Mouse (Mus musculus) brain, embryonic 14.5 days (tissue): ENCODE measurements around the gene Cenpa. TPM values are rescaled to one million over a fixed set of nuclear protein-coding genes. Genes with fewer than 3 reads are reported as not detected.

Experiments used
- DNase-seq: peaks from one replicate; pipeline ENCODE4 v3.0.0-alpha.2; 2011; ENCODE audit warnings: low read depth
- CTCF ChIP-seq: fragments of 200-500 bp; IDR thresholded peaks from 2 replicates; pipeline ENCODE4 v1.5.1; 2012; ENCODE audit warnings: inconsistent platforms, mild to moderate bottlenecking, moderate library complexity, borderline replicate concordance; ENCODE audit not compliant: insufficient read depth, insufficient read length; ENCODE audit errors: extremely low read depth
- POLR2A ChIP-seq: fragments of 200-500 bp; IDR thresholded peaks from 2 replicates; pipeline ENCODE4 v1.6.1; 2012; ENCODE audit warnings: mild to moderate bottlenecking, inconsistent platforms, borderline replicate concordance; ENCODE audit not compliant: poor library complexity, insufficient read depth, insufficient read length, severe bottlenecking; ENCODE audit errors: extremely low read depth
- polyA plus RNA-seq: library from polyadenylated mRNA; depleted of rRNA; stranded (reverse); fragments of >200 nt; gene quantifications from 2 replicates; pipeline ENCODE4 v1.2.3, GENCODE M21; 2012

Cenpa gene
- polyA plus RNA-seq, 1 experiment, result 55.9 TPM

- TF ChIP-seq POLR2A (no peak), CTCF (no peak)
- DNase-seq, result no peak
These were observed 41.2 kb upstream of the Cenpa start for GRCm38 (mm10) chr5:30625379-30625778.

- no peak for DNase-seq
- TF ChIP-seq CTCF (no peak), POLR2A (no peak)
These were observed 40.1 kb upstream of the Cenpa start for GRCm38 (mm10) chr5:30626331-30627105.

- TF ChIP-seq CTCF (no peak), POLR2A (no peak)
- DNase-seq, result no peak
These were observed 38.1 kb upstream of the Cenpa start for GRCm38 (mm10) chr5:30628511-30628910.

DNA sequence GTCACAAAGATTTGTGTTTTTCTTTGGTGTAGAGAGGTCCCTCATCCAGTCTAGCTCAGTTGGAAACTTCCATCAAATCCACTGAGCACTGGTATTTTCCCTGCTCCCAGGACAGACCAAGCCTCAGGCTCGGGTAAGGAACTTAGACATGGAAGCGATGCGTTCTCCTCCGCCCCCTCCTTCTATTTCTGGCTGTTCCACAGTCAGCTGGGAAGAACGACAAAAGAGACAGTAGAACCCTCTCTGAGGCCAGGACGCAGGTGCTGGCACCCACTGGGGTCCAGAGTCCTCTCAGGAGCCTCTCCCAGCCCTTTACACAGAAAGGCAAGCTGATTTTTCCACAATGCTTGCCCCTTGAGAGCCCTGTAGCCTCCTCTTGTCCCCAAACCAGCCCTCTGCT, 36.2 kb upstream of the Cenpa start:
- TF ChIP-seq POLR2A (no peak), CTCF (no peak)
- DNase-seq, result no peak

DNA sequence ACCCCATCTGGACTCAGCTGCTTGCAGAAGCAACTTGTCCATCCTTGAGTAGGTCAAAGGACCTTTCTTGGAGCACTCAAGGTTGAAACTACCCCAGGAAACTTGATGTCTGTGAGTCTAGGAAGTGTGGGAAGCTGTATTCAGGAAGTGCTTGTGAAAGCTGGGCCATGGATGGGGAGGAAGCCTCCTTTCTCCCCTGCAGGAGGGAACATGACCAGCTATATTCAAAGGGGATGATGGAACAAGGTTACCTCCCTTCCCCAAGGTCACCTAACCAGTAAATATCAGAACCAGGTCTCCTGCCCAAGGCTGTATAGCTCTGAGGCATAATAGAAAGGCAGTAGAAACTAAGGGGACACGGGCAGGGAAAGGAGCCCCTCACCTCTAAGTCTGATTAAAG, 34.4 kb upstream of the Cenpa start:
- TF ChIP-seq CTCF (no peak), POLR2A (no peak)

GRCm38 (mm10) chr5:30636994-30637393, 29.6 kb upstream of the Cenpa start:
- DNase-seq, result no peak
- no peak for TF ChIP-seq CTCF
- TF ChIP-seq POLR2A, result no peak

More for the DNA sequence above, 34.4 kb upstream of the Cenpa start:
- DNase-seq, result no peak

- peak; percentile 77 for DNase-seq
- no peak for TF ChIP-seq POLR2A
- peak; percentile 79 for TF ChIP-seq CTCF
These were observed 28.5 kb upstream of the Cenpa start for GRCm38 (mm10) chr5:30638041-30638440.

GRCm38 (mm10) chr5:30643477-30644179, 22.9 kb upstream of the Cenpa start:
- no peak for TF ChIP-seq POLR2A
- TF ChIP-seq CTCF, result no peak
- DNase-seq, result no peak

DNA sequence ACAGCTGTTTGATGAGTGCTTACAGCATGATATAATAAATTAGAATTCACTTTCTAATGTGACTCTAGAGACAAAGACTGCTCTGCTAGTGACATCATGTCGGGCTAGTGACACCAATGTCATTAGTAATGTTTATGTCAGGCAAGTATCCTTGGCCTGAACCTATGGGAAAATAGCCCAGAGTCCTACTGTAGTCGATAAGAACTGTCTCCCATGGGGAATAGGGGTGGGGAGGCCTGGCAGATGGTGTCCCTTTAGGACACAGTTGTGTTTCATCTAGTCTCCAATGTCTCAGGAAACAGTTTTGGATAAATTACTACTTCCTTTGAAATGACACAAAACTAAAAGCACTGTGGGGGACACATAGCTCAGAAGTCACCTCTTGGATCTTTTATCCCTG, 20.5 kb upstream of the Cenpa start:
- TF ChIP-seq POLR2A (no peak), CTCF (no peak)
- no peak for DNase-seq

DNA sequence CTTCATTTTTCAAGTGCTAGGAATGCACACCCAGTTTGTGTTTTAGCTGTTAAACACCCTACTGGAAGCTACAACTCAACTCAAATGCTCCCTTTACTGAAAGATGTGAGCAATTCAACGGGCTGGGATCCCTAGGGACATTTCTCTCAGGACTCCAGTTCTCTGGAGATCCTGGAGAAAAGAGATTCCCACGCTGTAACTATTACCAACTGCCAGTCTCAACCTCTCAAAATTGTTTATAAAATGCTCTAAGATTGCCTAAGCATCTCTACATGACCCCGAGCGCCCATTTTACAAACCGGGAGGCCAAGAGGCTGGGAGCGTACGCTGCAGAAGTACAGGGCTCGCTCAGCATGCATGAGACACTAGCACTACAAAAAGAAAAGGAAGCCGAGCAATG, 19.2 kb upstream of the Cenpa start:
- no peak for TF ChIP-seq POLR2A
- TF ChIP-seq CTCF, result no peak
- no peak for DNase-seq

- DNase-seq, result peak; percentile 93
- TF ChIP-seq CTCF (no peak), POLR2A (peak; percentile 63; the same call in 1 of the 2 replicates)
These were observed 18.6 kb upstream of the Cenpa start, which contains the start of gene Slc35f6 for GRCm38 (mm10) chr5:30647815-30648560. Gene Slc35f6 (plus strand): TSS chr5:30647933.
